Mouse (Mus musculus) kidney, embryonic 14.5 days (tissue): ENCODE measurements around the gene 3300002I08Rik. TPM values are rescaled to one million over a fixed set of nuclear protein-coding genes. Genes with fewer than 3 reads are reported as not detected.
"Not testable (repeated sequence)": the region's sequence is repeated elsewhere in the genome, so short reads cannot be mapped to it uniquely, and the experiment has no call there.

Source experiments
- ATAC-seq: fragments of 200-750 bp; cut with Nextera tagmentation; 2 replicates; pipeline ENCODE4 v1.8.0; 2017; ENCODE audit warnings: moderate number of reproducible peaks, mild to moderate bottlenecking, moderate TSS enrichment, moderate library complexity; ENCODE audit not compliant: low FRiP score, low TSS enrichment
- H3K27ac ChIP-seq: fragments of 300-500 bp; sonication (generic); 2 replicates; pipeline ENCODE4 v1.5.1; 2014; ENCODE audit warnings: low read depth, mild to moderate bottlenecking, low read length, moderate library complexity, mixed read lengths
- H3K27me3 ChIP-seq: fragments of 300-500 bp; sonication (generic); 2 replicates; pipeline ENCODE4 v1.6.1; 2014; ENCODE audit warnings: mild to moderate bottlenecking, low read length; ENCODE audit not compliant: control insufficient read depth, insufficient read depth
- H3K36me3 ChIP-seq: fragments of 300-500 bp; sonication (generic); 2 replicates; pipeline ENCODE4 v1.6.1; 2014; ENCODE audit warnings: low read length, mixed read lengths; ENCODE audit not compliant: control insufficient read depth, insufficient read depth
- H3K4me1 ChIP-seq: fragments of 300-500 bp; sonication (generic); 2 replicates; pipeline ENCODE4 v1.6.1; 2014; ENCODE audit warnings: low read length, mixed read lengths; ENCODE audit not compliant: control insufficient read depth, insufficient read depth
- H3K4me2 ChIP-seq: fragments of 300-500 bp; sonication (generic); replicated peaks from 2 replicates; pipeline ENCODE4 v1.6.1; 2014; ENCODE audit warnings: low read depth, mild to moderate bottlenecking, low read length
- H3K4me3 ChIP-seq: fragments of 300-500 bp; sonication (generic); 2 replicates; pipeline ENCODE4 v1.5.1; 2014; ENCODE audit warnings: mild to moderate bottlenecking, low read length
- H3K9ac ChIP-seq: fragments of 300-500 bp; sonication (generic); 2 replicates; pipeline ENCODE4 v1.6.1; 2014; ENCODE audit warnings: low read depth, mild to moderate bottlenecking, low read length, moderate library complexity
- H3K9me3 ChIP-seq: fragments of 300-500 bp; sonication (generic); 2 replicates; pipeline ENCODE4 v1.6.1; 2016; ENCODE audit warnings: low read length; ENCODE audit not compliant: control insufficient read depth
- WGBS: fragments of 180-500 bp; shearing (Covaris S2); extraction: QIAGEN DNeasy Blood & Tissue Kit; methylation state at CpG from one replicate; pipeline ENCODE4 v1.1.7; 2014; 5-methylcytosine and 5-hydroxymethylcytosine counted together
- polyA plus RNA-seq: library from polyadenylated mRNA; unstranded; fragments of >200 nt; fragmentation: Nextera tagmentation; extraction: Ambion mirVana; gene quantifications from 2 replicates; pipeline ENCODE4 v1.2.1, GENCODE M21; 2014

Gene 3300002I08Rik
- polyA plus RNA-seq, 1 experiment from 2014 or later = 13.8 TPM

GRCm38 (mm10) chr2:150310952-150311884, 51.3 kb downstream of the 3300002I08Rik start:
- ATAC-seq = peak; percentile 100
- Histone ChIP-seq H3K27ac (peak overlapping the region; percentile 65), H3K9ac (peak overlapping the region; percentile 51; the same call in 1 of the 2 replicates), H3K4me3 (peak overlapping the region; percentile 58), H3K4me2 (peak overlapping the region; percentile 50)
- H3K27me3 ChIP-seq, H3K4me1 ChIP-seq, H3K36me3 ChIP-seq, H3K9me3 ChIP-seq: not testable (repeated sequence)
- 11% methylated on average over 19 of the region's 19 CpGs for WGBS

GRCm38 (mm10) chr2:150307183-150307773, 55.3 kb downstream of the 3300002I08Rik start:
- H3K27me3 ChIP-seq = no peaks in the 10 kb centered on the region
- 85% methylated on average over 10 of the region's 10 CpGs for WGBS

GRCm38 (mm10) chr2:150299096-150299495, 63.5 kb downstream of the 3300002I08Rik start:
- Histone ChIP-seq H3K9me3 (no peaks in the 10 kb centered on the region), H3K4me2 (no peak overlapping the region), H3K4me3 (no peak overlapping the region), H3K27me3 (no peaks in the 10 kb centered on the region), H3K9ac (no peak overlapping the region), H3K27ac (no peak overlapping the region), H3K36me3 (no peaks in the 10 kb centered on the region), H3K4me1 (no peaks in the 10 kb centered on the region)
- no peak for ATAC-seq
- whole genome bisulfite sequencing = 62% methylated on average over 1 of the region's 1 CpGs

More at GRCm38 (mm10) chr2:150307183-150307773, 55.3 kb downstream of the 3300002I08Rik start:
- H3K4me3 ChIP-seq = no peak overlapping the region
- no peak for ATAC-seq
- H3K36me3 ChIP-seq = no peaks in the 10 kb centered on the region
- no peak overlapping the region for H3K9ac ChIP-seq
- no peak overlapping the region for H3K27ac ChIP-seq
- H3K9me3 ChIP-seq = no peaks in the 10 kb centered on the region
- no peak overlapping the region for H3K4me2 ChIP-seq
- no peaks in the 10 kb centered on the region for H3K4me1 ChIP-seq

- Histone ChIP-seq H3K27ac (no peak overlapping the region), H3K9ac (no peak overlapping the region), H3K4me2 (no peak overlapping the region), H3K9me3 (no peaks in the 10 kb centered on the region), H3K36me3 (no peaks in the 10 kb centered on the region), H3K4me1 (no peaks in the 10 kb centered on the region), H3K27me3 (no peaks in the 10 kb centered on the region), H3K4me3 (no peak overlapping the region)
- WGBS = 83% methylated on average over 6 of the region's 6 CpGs
- ATAC-seq = no peak
Observed at GRCm38 (mm10) chr2:150293669-150294068, 68.9 kb downstream of the 3300002I08Rik start.

Other genes starting within 250 kb of the 3300002I08Rik start
- 8.5 and 11.6 TPM in 2 replicates for gene Zfp120, start 226.1 kb downstream of the 3300002I08Rik start, polyA plus RNA-seq
- not detected in 2 replicates for gene Gm10770, start 183.1 kb downstream of the 3300002I08Rik start, polyA plus RNA-seq
- gene Gm14139, start 181.0 kb downstream of the 3300002I08Rik start, polyA plus RNA-seq = not detected in 2 replicates
- 14.0 and 15.2 TPM in 2 replicates for gene Zfp937, start 144.7 kb downstream of the 3300002I08Rik start, polyA plus RNA-seq
- 5.4 and 6.6 TPM in 2 replicates for gene Gm21994, start 107.2 kb downstream of the 3300002I08Rik start, polyA plus RNA-seq
- 0.06 and 0.07 TPM in 2 replicates for gene Gm14124, start 105.2 kb downstream of the 3300002I08Rik start, polyA plus RNA-seq
- gene Gm10130, start 39.1 kb downstream of the 3300002I08Rik start, polyA plus RNA-seq = 2.2 and 2.3 TPM in 2 replicates
- gene Zfp442, start 88.7 kb upstream of the 3300002I08Rik start, polyA plus RNA-seq = 12.3 and 12.4 TPM in 2 replicates
- gene Zfp345, start 122.3 kb upstream of the 3300002I08Rik start, polyA plus RNA-seq = 0.19 and 0.27 TPM in 2 replicates
- gene Cst7, start 207.7 kb upstream of the 3300002I08Rik start, polyA plus RNA-seq = 0.22 TPM in 1 of 2 replicates, not detected in the other
- gene Apmap, start 245.8 kb upstream of the 3300002I08Rik start, polyA plus RNA-seq = 31.9 and 41.3 TPM in 2 replicates